In the genomic region with DNA sequence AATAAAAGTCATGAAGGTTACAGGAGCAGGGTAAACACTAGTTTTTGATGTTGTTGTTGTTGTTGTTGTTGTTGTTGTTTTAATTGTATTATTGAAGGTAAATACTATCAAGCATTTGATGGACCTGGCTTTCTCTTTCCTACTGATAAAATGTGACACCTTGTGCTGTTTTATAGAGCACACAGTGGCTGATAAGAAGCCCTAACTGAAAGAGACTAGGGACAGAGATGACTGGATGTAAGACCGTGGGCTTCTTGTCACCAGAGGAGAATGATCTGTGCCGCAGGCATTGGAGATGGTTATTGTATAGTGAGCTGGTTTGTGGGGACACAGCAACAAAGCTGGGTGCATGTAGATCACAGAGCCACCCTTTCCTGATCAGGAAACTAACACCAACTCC, we compare ENCODE assay signal across 24 mouse cellular contexts.
"Had no signal": no experiment of that assay in that cellular context is flagged by ENCODE, and none has a peak within 500 bp of the region (broad histone marks: within the 10 kb centered on the region; RNA-seq: fewer than 3 reads in every experiment).

No protein-coding gene starts in this region.

- H3K9ac ChIP-seq: heart, embryonic 12.5 days; hindbrain, embryonic 13.5 days; hindbrain, embryonic 15.5 days; kidney, embryonic 15.5 days; limb, embryonic 13.5 days had no signal

- H3K4me3 ChIP-seq: gastrocnemius, adult 2 months; heart, adult 2 months; heart, embryonic 12.5 days; hindbrain, embryonic 10.5 days; hindbrain, embryonic 13.5 days; hindbrain, embryonic 15.5 days; kidney, embryonic 15.5 days; limb, embryonic 13.5 days had no signal

- H3K9me3 ChIP-seq: heart, embryonic 12.5 days; hindbrain, embryonic 10.5 days; hindbrain, embryonic 13.5 days; hindbrain, embryonic 15.5 days; kidney, embryonic 15.5 days; limb, embryonic 13.5 days had no signal

- ATAC-seq: forebrain, embryonic 16.5 days; hindbrain, postnatal 0 days; intestine, embryonic 16.5 days had no signal

- H3K4me2 ChIP-seq: heart, embryonic 12.5 days; hindbrain, embryonic 13.5 days; hindbrain, embryonic 15.5 days; kidney, embryonic 15.5 days; limb, embryonic 13.5 days had no signal

- H3K27ac ChIP-seq: gastrocnemius, adult 2 months; heart, adult 2 months; hindbrain, embryonic 10.5 days; hindbrain, embryonic 13.5 days; hindbrain, embryonic 15.5 days; hindbrain, postnatal 0 days; kidney, embryonic 15.5 days; kidney, postnatal 0 days; limb, embryonic 13.5 days had no signal

- H3K36me3 ChIP-seq: heart, embryonic 12.5 days; hindbrain, embryonic 10.5 days; hindbrain, embryonic 13.5 days; hindbrain, embryonic 15.5 days; kidney, embryonic 15.5 days; limb, embryonic 13.5 days had no signal

- DNase-seq: gastrocnemius, adult 2 months; gastrocnemius, postnatal 10 days; gastrocnemius, postnatal 25 days; heart, adult 2 months; heart, postnatal 10 days; heart, postnatal 4 days; kidney, adult 11 months; kidney, adult 2 months; kidney, adult 9 months; kidney, postnatal 14 days; kidney, postnatal 36 days; layer of hippocampus, adult 9-11 months; layer of hippocampus, postnatal 36 days; left cerebral cortex, postnatal 4 days had no signal

- H3K27me3 ChIP-seq: heart, embryonic 12.5 days; hindbrain, embryonic 13.5 days; hindbrain, embryonic 15.5 days; kidney, embryonic 15.5 days; limb, embryonic 13.5 days had no signal

- H3K4me1 ChIP-seq: hindbrain, embryonic 10.5 days had no signal
